Mouse (Mus musculus): Measurements from ENCODE around the gene Atxn1. TPM values are rescaled to one million over a fixed set of nuclear protein-coding genes. Genes with fewer than 3 reads are reported as not detected.

The Atxn1 gene
- total and polyA plus RNA-seq, 2 experiments from 2014 or later, result 8.6 to 44.6 TPM

DNA sequence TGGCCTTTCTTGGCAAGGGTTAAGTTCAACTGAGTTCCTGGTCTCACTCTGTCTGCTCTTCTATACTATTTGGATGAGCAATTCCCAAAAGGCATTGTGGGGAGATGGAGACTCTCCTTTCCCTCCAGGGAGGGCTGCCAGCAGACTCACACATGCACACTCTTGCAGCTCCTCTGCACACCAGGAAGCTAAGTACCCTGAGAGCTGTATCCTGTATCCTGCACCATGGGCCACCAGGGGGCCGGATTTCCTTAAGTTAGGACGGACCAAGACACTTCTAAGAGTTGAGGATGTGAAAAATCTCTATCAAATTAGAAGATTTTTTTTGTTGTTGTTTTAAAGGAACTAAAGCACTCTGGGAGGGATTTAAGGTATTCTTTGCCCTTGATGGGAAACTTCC lies 387.0 kb downstream of the Atxn1 start:
- Histone ChIP-seq H3K27me3 (ENCODE audit: insufficient read depth, low read length) (no peaks in the 10 kb centered on the region), H3K4me2 (ENCODE audit: low read depth, low read length) (no peak overlapping the region), H3K27ac (no peak overlapping the region), H3K4me3 (ENCODE audit: low read length) (no peak overlapping the region), H3K36me3 (ENCODE audit: insufficient read depth, low read length) (no peaks in the 10 kb centered on the region), H3K9ac (replicated peaks; ENCODE audit: low read length) (no peak overlapping the region), H3K9me3 (ENCODE audit: low read length) (no peaks in the 10 kb centered on the region), H3K4me1 (ENCODE audit: insufficient read depth, low read length) (no peaks in the 10 kb centered on the region)
- 50% methylated on average over 2 of the region's 2 CpGs for WGBS
- peak; percentile 49 for TF ChIP-seq CTCF (IDR thresholded peaks at IDR 0.05; ENCODE audit: low read depth)
- ATAC-seq (no peak), DNase-seq (ENCODE audit: low spot score) (peak; percentile 55)

GRCm38 (mm10) chr13:45577366-45577765 lies 387.4 kb downstream of the Atxn1 start:
- WGBS, result 42% methylated on average over 5 of the region's 5 CpGs
- no peak overlapping the region for H3K4me2 ChIP-seq (ENCODE audit: low read depth, low read length)

GRCm38 (mm10) chr13:45576185-45576584 lies 388.6 kb downstream of the Atxn1 start:
- H3K9me3 ChIP-seq (ENCODE audit: low read length), result no peaks in the 10 kb centered on the region
- WGBS, result 66% methylated on average over 4 of the region's 4 CpGs
- no peak overlapping the region for H3K27ac ChIP-seq
- H3K4me2 ChIP-seq (ENCODE audit: low read depth, low read length), result no peak overlapping the region
- ATAC-seq, result no peak
- H3K9ac ChIP-seq (replicated peaks; ENCODE audit: low read length), result no peak overlapping the region
- H3K36me3 ChIP-seq (ENCODE audit: insufficient read depth, low read length), result no peaks in the 10 kb centered on the region
- H3K4me3 ChIP-seq (ENCODE audit: low read length), result no peak overlapping the region
- no peaks in the 10 kb centered on the region for H3K27me3 ChIP-seq (ENCODE audit: insufficient read depth, low read length)
- no peak for TF ChIP-seq CTCF (IDR thresholded peaks at IDR 0.05; ENCODE audit: low read depth)
- DNase-seq (ENCODE audit: low spot score), result peak; percentile 43
- H3K4me1 ChIP-seq (ENCODE audit: insufficient read depth, low read length), result peaks cover 2% of the 10 kb centered on the region; the same call in 1 of the 2 replicates

More at GRCm38 (mm10) chr13:45577366-45577765, 387.4 kb downstream of the Atxn1 start:
- H3K9ac ChIP-seq (replicated peaks; ENCODE audit: low read length), result no peak overlapping the region
- no peaks in the 10 kb centered on the region for H3K27me3 ChIP-seq (ENCODE audit: insufficient read depth, low read length)
- DNase-seq (ENCODE audit: low spot score) (no peak), ATAC-seq (no peak)
- H3K4me3 ChIP-seq (ENCODE audit: low read length), result no peak overlapping the region
- H3K36me3 ChIP-seq (ENCODE audit: insufficient read depth, low read length), result no peaks in the 10 kb centered on the region
- peaks cover 2% of the 10 kb centered on the region; the same call in 1 of the 2 replicates for H3K4me1 ChIP-seq (ENCODE audit: insufficient read depth, low read length)
- H3K9me3 ChIP-seq (ENCODE audit: low read length), result no peaks in the 10 kb centered on the region
- no peak for TF ChIP-seq CTCF (IDR thresholded peaks at IDR 0.05; ENCODE audit: low read depth)
- H3K27ac ChIP-seq, result no peak overlapping the region

DNA sequence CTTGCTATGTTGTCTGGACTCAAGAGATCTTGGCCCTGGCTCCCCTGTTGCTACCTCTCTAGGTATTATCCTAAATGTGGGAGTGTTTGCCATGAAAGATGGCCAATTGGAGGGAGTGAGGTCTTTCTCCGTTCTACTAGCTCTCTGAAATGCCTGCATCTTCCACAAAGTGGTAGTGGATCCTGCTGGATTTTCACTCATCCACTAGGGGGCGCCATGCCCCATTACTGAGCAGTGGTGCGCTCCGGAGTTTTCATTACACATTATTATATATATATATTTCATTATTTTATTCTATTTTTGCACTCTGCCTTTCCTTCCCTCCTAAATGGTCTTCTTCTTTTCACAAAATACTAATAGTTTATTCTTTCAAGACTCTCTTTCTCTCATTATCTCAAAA lies 392.0 kb downstream of the Atxn1 start:
- no peak overlapping the region for H3K9ac ChIP-seq (replicated peaks; ENCODE audit: low read length)
- ATAC-seq (no peak), DNase-seq (ENCODE audit: low spot score) (peak; percentile 87)
- H3K27ac ChIP-seq, result no peak overlapping the region
- no peaks in the 10 kb centered on the region for H3K9me3 ChIP-seq (ENCODE audit: low read length)
- no peaks in the 10 kb centered on the region for H3K36me3 ChIP-seq (ENCODE audit: insufficient read depth, low read length)
- peak; percentile 82 for TF ChIP-seq CTCF (IDR thresholded peaks at IDR 0.05; ENCODE audit: low read depth)
- H3K4me2 ChIP-seq (ENCODE audit: low read depth, low read length), result no peak overlapping the region
- peaks cover 2% of the 10 kb centered on the region; the same call in 1 of the 2 replicates for H3K4me1 ChIP-seq (ENCODE audit: insufficient read depth, low read length)
- no peaks in the 10 kb centered on the region for H3K27me3 ChIP-seq (ENCODE audit: insufficient read depth, low read length)
- 27% methylated on average over 4 of the region's 4 CpGs for WGBS
- no peak overlapping the region for H3K4me3 ChIP-seq (ENCODE audit: low read length)

- H3K4me2 ChIP-seq (ENCODE audit: low read depth, low read length), result peak overlapping the region; percentile 38; the same call in 1 of the 2 replicates
- H3K4me3 ChIP-seq (ENCODE audit: low read length), result no peak overlapping the region
- H3K27ac ChIP-seq, result peak overlapping the region; percentile 45
- DNase-seq (ENCODE audit: low spot score) (peak; percentile 91), ATAC-seq (peak; percentile 91)
- H3K36me3 ChIP-seq (ENCODE audit: insufficient read depth, low read length), result 0 out of 2 replicates have a peak, but pooled peaks cover under 1% of the 10 kb centered on the region
- no peaks in the 10 kb centered on the region for H3K27me3 ChIP-seq (ENCODE audit: insufficient read depth, low read length)
- no peak overlapping the region for H3K9ac ChIP-seq (replicated peaks; ENCODE audit: low read length)
- TF ChIP-seq CTCF (IDR thresholded peaks at IDR 0.05; ENCODE audit: low read depth), result peak; percentile 97
- 2% methylated on average over 6 of the region's 6 CpGs for WGBS
- peaks cover 2% of the 10 kb centered on the region; the same call in 1 of the 2 replicates for H3K4me1 ChIP-seq (ENCODE audit: insufficient read depth, low read length)
- no peaks in the 10 kb centered on the region for H3K9me3 ChIP-seq (ENCODE audit: low read length)
These were observed 393.0 kb downstream of the Atxn1 start for GRCm38 (mm10) chr13:45571795-45572262.

GRCm38 (mm10) chr13:45569932-45570331 lies 394.9 kb downstream of the Atxn1 start:
- DNase-seq (ENCODE audit: low spot score) (no peak), ATAC-seq (no peak)
- Histone ChIP-seq H3K27me3 (ENCODE audit: insufficient read depth, low read length) (no peaks in the 10 kb centered on the region), H3K4me3 (ENCODE audit: low read length) (no peak overlapping the region), H3K9me3 (ENCODE audit: low read length) (no peaks in the 10 kb centered on the region), H3K27ac (no peak overlapping the region), H3K36me3 (ENCODE audit: insufficient read depth, low read length) (0 out of 2 replicates have a peak, but pooled peaks cover 6% of the 10 kb centered on the region), H3K4me1 (ENCODE audit: insufficient read depth, low read length) (peaks cover 2% of the 10 kb centered on the region; the same call in 1 of the 2 replicates), H3K4me2 (ENCODE audit: low read depth, low read length) (no peak overlapping the region), H3K9ac (replicated peaks; ENCODE audit: low read length) (no peak overlapping the region)
- no peak for TF ChIP-seq CTCF (IDR thresholded peaks at IDR 0.05; ENCODE audit: low read depth)
- 56% methylated on average over 7 of the region's 7 CpGs for WGBS

DNA sequence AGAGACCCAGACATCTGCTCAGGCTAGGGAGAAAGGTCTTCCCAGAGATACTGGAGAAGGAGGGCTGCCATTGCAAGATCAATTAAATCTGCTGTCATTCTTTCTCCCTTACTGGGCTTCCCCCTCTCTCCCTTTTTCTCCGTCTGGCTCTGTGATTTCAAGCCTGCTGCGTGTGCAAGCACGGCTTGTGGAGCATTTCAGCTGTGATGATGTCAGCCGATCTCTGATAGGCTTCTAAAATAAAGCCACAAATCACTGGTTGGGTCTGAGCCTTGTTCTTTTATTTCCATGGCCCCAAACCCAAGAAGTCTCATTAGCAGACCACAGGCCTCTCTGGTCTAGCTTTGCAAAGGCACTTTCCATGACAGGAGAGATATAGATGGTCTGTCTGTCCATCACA lies 399.9 kb downstream of the Atxn1 start:
- DNase-seq (ENCODE audit: low spot score), result no peak
- H3K36me3 ChIP-seq (ENCODE audit: insufficient read depth, low read length), result 0 out of 2 replicates have a peak, but pooled peaks cover 6% of the 10 kb centered on the region
- no peaks in the 10 kb centered on the region for H3K27me3 ChIP-seq (ENCODE audit: insufficient read depth, low read length)
- no peak overlapping the region for H3K27ac ChIP-seq
- WGBS, result 67% methylated on average over 4 of the region's 4 CpGs
- TF ChIP-seq CTCF (IDR thresholded peaks at IDR 0.05; ENCODE audit: low read depth), result no peak
- no peak overlapping the region for H3K4me3 ChIP-seq (ENCODE audit: low read length)
- H3K9me3 ChIP-seq (ENCODE audit: low read length), result no peaks in the 10 kb centered on the region
- no peaks in the 10 kb centered on the region for H3K4me1 ChIP-seq (ENCODE audit: insufficient read depth, low read length)
- no peak for ATAC-seq
- no peak overlapping the region for H3K9ac ChIP-seq (replicated peaks; ENCODE audit: low read length)
- no peak overlapping the region for H3K4me2 ChIP-seq (ENCODE audit: low read depth, low read length)

Data from hindbrain, postnatal 0 days (tissue).